25 mouse cellular contexts compared by ENCODE assay signal in genomic region chr9:115446681-115447080, GRCm38 (mm10).
"Had no signal": no experiment of that assay in that cellular context is flagged by ENCODE, and none has a peak within 500 bp of the region (broad histone marks: within the 10 kb centered on the region; RNA-seq: fewer than 3 reads in every experiment).

No protein-coding gene starts in this region.

- H3K4me1 ChIP-seq: kidney, embryonic 15.5 days; limb, embryonic 12.5 days; limb, embryonic 15.5 days; lung, embryonic 15.5 days; midbrain, embryonic 12.5 days; midbrain, embryonic 15.5 days had no signal

- H3K9me3 ChIP-seq: kidney, embryonic 15.5 days; limb, embryonic 15.5 days; lung, embryonic 15.5 days; midbrain, embryonic 12.5 days; midbrain, embryonic 15.5 days; neural tube, embryonic 12.5 days; neural tube, embryonic 15.5 days had no signal

- H3K27me3 ChIP-seq: kidney, embryonic 15.5 days; limb, embryonic 12.5 days; limb, embryonic 15.5 days; lung, embryonic 15.5 days; midbrain, embryonic 12.5 days; midbrain, embryonic 15.5 days; neural tube, embryonic 12.5 days; neural tube, embryonic 15.5 days had no signal

- ATAC-seq: liver, postnatal 0 days; midbrain, embryonic 15.5 days had no signal

- H3K9ac ChIP-seq: kidney, embryonic 15.5 days; limb, embryonic 12.5 days; limb, embryonic 15.5 days; liver, embryonic 14.5 days; liver, postnatal 0 days; lung, embryonic 15.5 days; midbrain, embryonic 12.5 days; midbrain, embryonic 15.5 days; neural tube, embryonic 12.5 days; neural tube, embryonic 15.5 days had no signal

- DNase-seq: kidney, adult 8-10 months; kidney, postnatal 14 days; kidney, postnatal 4 days; layer of hippocampus, adult 9-11 months; layer of hippocampus, postnatal 36 days; left cerebral cortex, postnatal 4 days; liver, postnatal 0 days; lung, postnatal 10 days; lung, postnatal 36 days; right cerebral cortex, adult 18-20 months; right cerebral cortex, postnatal 14 days; right cerebral cortex, postnatal 4 days; thymus, adult 18-20 months; thymus, postnatal 4 days had no signal

- H3K36me3 ChIP-seq: kidney, embryonic 15.5 days; limb, embryonic 12.5 days; limb, embryonic 15.5 days; lung, embryonic 15.5 days; midbrain, embryonic 12.5 days; midbrain, embryonic 15.5 days; neural tube, embryonic 12.5 days; neural tube, embryonic 15.5 days had no signal

- H3K4me3 ChIP-seq: kidney, embryonic 15.5 days; left cerebral cortex, adult 2 months; limb, embryonic 12.5 days; limb, embryonic 15.5 days; lung, embryonic 15.5 days; midbrain, embryonic 12.5 days; midbrain, embryonic 15.5 days; neural tube, embryonic 12.5 days; neural tube, embryonic 15.5 days had no signal

- H3K27ac ChIP-seq: kidney, embryonic 15.5 days; left cerebral cortex, adult 2 months; limb, embryonic 12.5 days; limb, embryonic 15.5 days; liver, embryonic 14.5 days; lung, embryonic 15.5 days; midbrain, embryonic 12.5 days; midbrain, embryonic 15.5 days; neural tube, embryonic 12.5 days; neural tube, embryonic 15.5 days; stomach, postnatal 0 days had no signal
